Mouse (Mus musculus) cerebellum, adult 9-10 months (tissue): Measurements from ENCODE around the gene Ror2.

ENCODE experiments used
- DNase-seq: peaks from one replicate; pipeline ENCODE4 v3.0.0; 2022

The Ror2 gene

DNA sequence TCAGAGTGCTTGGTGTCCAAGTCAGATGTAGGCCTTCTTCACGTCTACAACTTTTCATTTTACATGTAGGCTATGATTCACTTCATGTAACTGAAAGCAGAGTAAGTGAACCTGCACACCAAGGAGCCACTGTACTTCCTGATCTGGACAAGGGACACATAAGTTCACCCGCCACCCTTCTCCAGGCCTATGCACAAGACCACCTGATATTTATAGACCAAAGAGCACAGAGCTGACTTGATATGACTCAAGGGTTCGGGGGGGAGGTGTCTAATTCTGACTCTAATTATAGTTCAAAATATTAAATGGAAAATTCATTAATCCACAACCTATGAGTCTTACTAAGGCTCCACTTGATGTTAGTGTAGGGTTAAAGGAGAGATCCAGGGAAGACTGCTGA is 14.3 kb downstream of the Ror2 start:
- no peak for DNase-seq

DNA sequence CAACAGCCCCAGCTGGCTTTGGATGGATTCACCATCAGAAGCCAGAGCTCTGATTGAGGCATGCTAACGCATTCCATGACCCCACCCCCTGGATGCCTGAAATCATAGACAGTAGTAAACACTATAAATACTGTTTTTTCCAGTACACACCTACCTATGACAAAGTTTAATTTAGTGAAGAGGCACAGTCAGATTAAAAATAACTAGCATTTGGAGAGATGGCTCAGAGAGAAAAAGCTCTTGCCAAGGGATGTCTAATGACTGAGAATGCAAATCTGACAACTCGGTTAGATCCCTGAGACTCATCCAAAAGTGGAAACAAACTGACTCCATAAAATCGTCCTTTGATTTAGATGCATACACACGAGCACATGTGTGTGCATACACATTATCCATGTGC is 15.4 kb downstream of the Ror2 start:
- no peak for DNase-seq

DNA sequence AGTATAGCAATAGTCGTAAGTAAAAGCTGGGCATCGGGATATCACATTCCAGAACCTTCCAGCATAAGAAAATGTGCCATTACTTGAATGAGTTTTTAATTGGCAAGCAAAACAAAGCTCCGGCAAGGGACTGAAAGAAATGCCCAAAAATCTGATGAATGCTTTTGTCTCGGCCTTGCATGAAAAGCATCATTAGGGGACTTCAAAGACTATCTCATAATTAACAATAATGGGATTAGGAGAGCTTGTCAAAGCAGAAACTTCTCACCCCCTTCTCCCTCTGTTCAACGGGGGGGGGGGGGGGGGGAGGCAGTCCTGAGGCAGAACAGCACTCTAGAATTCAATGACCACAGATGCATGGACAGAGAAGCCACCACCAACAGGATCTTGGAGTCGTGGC is 17.4 kb downstream of the Ror2 start:
- no peak for DNase-seq

DNA sequence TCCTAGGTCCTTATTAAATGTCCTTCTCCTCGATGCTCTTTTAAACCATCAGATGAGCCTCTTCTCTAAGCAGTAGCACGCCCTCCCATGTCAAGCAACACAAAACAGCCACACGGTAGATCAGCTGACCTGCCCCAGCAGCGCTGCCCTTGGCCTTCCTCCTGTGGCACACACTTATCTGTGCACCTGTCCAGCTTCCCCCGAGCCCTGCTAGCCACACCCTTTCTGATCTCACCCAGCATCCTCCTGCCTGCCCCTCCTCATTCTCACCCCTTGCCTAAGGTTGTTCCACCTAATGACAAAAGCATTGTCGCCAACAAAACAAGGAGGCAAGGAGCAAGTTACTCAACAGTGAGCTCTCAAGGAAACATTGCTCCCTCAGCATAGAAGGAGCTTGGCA is 18.1 kb downstream of the Ror2 start:
- no peak for DNase-seq

DNA sequence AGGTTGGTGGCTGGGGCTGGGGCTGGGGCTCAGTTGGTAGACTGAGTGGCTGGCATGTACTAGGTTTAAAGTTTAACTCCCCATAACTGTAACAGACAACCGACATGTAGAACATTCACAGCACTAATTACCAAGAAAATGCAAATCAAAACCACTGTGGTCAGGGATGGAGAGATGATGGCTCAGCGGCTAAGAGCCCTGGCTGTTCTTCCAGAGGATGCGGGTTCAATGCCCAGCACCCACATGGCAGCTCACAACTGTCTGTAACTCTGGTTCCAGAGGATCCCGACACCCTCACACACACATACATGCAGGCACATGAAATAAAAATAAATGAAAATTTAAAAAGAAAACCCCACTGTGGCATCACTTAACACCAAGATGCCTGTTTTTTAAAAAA is 18.8 kb downstream of the Ror2 start:
- DNase-seq: no peak

DNA sequence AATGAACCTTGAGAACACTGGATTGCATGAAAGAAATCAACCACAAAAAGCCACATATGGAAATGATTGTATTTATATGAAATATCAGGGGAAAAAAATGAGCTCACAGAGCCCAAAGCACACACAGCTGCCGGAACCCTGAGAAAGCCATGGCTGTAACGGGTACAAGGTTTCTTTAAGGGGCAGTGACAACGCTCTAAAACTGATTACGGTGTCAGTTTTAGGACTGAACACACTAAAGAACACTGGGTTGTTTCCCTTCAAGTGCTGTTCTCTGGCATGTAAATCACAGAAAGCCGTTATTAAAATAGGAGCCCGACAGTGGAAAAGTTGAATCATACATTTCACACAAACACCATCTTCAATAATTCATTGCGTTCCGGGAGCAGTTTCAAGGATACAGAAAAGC is 19.4 kb downstream of the Ror2 start:
- DNase-seq: no peak

DNA sequence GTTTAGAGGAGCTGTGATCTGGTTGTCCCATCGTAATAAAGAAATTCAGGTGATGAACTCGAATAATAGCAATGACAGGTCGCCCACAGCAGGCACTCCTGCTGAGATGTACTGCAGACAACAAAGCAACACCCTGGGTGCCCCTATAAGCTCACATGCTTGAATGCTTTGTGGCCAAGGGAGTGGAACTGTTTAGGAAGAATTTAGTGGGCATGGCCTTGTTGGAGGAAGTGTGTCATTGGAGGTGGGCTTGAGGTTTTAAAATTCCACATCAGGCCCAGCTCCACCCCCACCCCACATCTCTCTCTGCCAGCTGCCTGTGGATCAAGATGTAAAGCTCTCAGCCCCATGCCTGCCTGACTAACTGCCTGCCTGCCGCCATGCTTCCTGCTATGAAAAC is 21.0 kb downstream of the Ror2 start:
- DNase-seq: no peak

DNA sequence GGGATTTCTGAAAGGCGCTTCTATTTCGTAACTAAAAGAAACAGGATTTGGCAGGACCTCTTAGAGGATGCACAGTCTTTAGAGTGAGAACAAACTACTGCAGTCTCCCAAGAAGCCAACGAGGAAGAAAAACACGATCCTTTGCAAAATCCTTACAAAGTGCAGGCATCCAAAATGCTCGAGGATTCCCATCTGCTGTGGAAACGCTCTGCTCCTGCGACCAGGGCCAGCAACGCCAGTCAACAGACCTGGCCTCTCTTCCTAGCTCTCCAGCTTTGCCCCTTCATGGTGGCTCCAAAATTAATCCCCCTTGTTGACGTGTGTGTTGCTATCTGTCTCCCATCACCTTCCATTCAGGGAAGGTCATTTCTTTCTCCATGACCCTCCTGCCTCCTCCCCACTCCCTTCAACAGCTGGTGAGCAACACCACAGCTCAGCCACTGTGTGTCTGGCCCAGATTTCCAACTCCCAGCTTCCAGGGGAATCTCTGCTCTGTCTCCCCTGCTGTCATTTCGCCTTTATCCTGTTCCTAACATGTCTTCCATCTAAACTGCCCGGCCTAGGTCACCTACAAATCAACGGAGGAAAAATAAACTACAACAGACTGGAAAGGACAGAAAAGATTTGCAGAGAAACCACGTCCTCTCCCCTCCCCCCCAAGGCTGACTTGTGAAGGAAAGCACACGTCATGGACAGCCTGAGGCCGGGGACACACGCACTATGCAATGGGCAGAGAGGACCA is 23.2 kb downstream of the Ror2 start:
- no peak for DNase-seq

DNA sequence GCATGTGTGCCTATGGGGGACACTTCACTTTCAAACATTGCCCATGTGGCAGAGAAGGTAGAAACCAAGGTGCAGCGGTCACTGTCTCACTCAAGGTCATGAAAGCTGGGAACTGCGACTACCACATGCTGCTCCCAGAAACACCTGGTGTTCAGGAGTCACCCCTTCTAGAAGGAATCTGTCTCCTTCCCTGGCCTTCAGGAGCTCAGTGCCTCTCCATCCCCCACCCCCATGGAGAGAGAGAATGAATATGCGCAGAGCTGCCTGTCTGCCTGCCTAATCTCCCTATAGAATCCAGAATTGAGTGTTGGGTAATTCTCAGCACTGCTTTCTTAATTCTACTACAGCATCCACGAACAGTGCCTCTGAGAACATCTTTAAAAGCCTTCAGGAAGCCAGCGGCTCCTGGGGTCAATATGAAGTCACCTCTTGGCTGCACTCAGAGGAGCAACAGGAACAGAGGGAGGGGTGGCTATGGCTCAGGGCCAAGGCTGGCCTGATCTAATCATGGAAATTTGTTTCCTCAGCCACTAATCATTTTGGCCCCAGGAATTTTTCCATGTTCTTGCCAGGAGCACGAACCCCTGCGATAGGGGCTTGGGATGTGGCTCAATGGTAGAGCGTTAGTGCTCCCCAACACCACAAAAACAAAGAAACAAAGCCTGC is 24.7 kb downstream of the Ror2 start:
- no peak for DNase-seq

DNA sequence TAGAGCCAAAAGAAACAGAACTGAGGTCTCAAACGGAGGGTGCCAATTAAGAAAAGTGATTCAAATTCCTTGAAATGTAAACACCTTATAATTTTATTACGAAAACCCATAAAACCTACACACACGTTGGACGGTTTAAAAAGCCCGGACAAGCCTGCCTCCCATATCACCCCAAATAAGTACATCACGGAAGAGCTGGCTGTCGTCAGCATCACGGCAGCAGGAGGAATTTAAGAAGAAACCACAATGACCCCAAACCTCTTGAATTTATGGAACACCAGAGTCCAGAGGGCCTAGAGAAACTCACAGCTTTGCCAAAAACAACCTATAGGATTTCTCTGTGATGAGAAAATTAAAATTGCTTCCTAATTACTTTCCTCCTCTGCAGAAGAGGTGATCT is 27.0 kb downstream of the Ror2 start:
- DNase-seq: no peak

DNA sequence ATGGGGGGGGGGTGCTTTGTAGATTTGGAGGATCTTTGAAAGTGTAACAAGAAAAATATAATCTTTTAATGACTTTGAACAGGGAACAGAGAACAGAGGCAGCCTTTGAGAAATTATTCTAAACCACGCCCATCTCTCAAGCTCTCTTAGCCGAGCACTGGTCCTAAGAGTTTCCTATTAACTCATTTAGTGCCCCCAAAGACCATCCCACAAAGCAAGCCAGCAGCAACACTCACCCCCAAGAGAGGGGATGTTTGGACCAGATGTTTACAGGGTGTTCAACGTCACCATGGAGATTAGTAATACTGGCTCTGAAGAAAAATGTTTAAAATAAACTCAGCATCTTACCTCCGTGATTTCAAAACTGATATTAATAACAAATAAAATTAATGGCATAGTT is 27.4 kb downstream of the Ror2 start:
- DNase-seq: no peak

DNA sequence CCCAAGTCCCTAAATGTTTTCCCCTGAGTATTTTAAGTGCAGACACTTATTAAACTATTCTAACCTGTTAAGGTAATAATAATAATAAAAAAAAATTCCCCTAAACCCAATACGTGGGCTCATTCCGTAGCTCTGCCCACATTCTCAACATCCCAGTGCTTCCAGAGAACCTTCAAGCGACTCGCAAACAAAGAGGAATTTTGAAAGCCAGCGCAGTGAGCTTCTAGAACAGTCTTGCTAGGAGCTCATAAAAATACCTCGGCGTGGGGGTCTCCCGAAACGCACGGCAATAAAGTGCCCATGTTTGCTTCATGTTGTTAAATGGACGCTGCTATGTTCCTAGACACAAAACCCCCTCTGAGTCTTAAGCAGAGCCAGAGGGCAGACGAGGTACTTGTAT is 32.7 kb downstream of the Ror2 start:
- no peak for DNase-seq

DNA sequence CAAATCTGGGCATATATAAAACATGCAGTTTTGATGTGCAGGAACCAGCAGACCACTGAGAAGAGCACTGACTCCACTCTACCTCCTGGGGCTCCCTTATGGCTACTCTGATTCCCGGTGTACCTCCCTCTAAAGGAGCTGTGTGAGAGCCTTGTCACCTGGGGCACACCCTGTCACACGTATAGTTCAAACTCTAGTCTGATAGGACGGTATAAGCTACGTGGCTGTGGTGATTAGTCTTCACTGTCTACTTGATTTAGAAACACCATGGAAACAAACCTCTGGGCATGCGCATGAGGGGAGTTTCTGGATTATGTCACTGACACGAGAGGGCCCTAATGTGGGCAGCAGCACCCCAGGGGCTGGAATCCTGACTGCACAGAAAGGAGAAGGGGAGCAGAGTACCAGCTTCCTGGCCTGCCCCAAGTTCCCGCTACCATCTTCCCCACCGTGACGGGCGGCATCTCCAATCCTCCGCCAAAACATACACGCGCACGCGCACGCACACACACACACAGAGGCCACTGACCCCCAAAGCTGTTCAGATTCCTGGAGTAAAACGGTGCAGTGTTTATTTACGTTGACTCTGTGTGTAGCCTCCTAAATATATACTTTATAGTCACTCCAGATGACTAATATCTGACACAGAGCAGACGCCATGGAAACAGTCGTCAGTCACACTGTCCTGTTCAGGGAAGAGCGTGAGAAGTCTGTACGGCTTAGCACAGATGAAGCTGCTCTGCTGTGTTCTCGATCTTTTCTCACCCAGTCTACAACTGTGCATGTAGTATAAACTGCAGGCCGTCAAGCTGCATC is 37.1 kb downstream of the Ror2 start:
- no peak for DNase-seq

DNA sequence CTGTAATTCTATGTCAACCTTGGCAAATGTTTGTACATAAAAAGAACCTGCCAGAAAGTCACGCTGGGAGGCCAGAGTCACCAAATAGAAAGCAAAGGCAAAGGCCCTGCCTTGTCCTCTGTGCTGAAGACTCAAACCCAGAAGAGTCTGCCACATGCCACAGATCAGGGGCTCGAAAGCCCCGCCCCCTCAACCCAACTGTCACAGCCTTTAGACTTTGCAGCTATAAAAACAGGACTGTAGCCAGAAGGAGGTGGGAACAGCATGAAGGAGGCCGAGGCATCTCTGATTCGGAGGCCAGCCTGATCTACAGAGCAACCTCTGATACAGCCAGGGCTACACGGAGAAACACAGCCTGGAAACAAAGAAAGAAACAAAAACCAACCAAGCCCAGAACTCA is 37.8 kb downstream of the Ror2 start:
- no peak for DNase-seq

DNA sequence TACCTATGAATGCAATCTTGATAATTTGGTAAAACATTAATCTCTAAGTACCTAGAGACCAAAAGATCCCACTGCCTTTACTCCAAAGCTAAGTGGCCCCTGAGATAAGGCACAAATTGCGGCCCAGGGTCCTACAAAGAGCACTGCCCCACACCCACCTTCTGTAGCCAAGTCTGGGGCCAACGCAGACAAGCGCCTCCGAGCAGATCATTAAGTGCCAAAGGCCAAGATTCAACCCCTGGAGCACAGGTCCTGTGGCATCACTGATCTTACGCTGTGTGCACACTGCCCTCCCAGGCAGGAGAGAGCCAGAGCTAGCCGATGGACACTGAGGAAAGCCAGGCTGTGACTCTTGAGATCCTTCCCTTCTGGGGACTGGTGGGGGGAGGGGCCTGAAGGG is 38.7 kb downstream of the Ror2 start:
- DNase-seq: no peak

DNA sequence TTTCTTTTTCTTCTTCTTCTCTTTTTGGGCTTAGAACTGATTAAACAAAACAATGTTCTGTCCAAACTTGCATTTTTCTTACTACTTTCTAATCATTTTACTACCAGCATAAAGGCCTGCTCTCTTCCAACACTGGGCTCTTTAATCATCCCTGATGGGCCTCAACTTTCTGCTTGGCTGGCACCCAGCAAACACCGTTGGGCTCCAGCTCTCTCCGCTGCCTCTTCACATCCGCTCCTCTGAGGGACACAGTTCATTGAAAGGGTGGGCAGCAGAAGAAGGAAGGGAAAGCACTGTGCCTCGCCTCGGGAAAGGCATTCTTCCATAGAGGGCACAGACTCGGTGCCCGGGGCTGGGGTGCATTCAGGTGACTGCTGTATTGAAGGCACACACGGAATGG is 41.8 kb downstream of the Ror2 start:
- DNase-seq: no peak

DNA sequence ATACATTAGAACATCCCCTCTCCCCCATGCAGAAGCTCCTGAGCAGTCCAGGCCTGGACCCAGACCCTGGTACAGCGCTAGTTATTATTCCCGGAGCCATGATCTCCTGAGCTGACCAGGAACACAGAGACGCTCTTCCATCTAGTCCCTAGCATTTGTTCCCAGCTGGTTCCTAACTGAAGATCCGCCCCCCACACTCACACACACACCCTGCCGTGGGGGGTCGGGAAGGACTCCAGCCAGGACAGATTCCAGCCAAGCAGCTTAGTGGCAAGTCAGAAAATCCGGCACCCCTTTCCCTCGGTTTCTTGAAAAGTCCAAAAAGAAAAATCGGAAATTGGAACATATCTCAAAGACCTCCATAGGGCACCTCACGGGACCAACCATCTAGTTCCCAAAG is 48.5 kb downstream of the Ror2 start:
- DNase-seq: no peak

DNA sequence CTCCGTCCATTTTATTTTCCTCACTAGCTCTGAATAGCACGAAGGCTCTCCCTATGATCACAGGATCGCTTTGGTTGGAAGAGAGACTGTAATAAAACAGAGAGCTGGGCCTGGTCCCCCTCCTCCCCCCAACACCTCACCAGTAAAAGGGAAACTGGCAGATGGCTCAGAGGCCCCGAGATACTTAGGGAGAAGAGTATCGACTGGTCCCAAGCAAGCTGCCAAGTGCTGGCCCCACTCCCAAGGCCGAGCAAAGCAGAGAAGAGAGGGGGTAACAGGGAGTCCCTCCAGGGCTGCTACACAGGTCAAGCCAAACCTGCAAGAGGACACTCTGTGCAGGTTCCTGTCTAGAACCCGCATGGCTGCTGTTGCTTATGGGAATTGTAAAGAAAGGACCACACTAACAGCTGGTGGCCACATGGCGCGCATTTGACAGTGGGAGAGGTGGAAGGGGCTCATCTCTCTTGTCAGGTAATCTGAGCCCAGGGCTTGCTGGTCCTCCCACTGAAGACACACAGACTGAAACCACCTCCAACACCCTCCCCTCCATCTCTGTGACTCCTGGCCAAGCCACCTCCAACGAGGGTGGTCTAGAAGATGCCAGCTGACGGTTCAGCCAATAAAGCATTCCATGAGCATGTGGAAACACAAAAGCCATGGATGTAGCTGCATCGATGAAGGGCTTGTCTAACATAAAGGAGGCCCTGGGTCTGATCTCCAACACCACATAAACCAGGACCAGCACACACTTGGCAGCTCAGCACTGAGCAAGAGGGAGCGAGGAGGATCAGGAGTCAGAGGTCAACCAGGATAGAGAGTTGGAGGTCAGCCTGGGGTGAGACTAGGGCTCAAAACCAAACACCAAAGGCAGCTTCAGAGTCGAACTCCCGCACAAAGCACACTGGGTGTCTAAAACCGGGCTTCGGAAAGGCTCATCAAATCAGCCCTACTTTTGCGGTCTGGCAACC is 49.2 kb downstream of the Ror2 start:
- no peak for DNase-seq

DNA sequence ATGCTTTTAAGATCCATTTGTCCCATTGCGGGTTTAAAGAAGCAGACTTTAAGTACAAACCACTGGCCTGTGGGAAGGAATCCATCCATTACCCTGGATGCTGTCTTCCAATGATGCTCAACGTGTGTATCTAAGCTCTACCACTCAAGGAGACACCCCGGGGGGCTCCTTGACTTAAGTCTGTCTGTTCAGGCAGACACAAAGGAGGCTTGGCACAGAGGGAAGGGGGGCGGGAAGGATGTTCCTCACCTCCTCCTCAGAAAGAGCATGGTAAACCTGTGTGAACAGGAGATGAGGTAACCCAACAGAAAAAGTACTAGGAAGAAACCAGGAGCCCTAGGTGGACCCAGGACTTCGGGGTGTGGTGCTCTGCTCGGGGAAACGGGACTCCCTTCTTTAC is 50.0 kb downstream of the Ror2 start:
- DNase-seq: no peak

DNA sequence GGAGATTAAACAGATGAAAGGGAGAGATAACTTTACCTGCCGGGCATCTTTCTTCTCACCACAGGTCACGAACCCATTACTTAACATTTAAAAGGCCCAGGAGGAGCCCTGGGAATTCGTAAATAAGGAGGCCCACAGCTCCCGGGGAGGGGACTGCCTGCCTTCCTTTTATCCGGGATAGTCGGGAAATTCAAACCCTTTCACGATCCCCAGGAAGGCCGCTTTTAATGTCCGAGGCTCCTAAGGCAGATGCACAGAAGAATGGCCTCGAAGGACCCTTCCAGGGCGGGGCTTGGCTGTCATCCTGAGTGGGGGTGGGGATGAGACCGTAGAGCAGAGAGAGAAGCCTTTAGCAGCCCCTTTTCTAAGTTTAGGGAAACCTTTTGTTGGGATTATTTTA is 51.1 kb downstream of the Ror2 start:
- no peak for DNase-seq

DNA sequence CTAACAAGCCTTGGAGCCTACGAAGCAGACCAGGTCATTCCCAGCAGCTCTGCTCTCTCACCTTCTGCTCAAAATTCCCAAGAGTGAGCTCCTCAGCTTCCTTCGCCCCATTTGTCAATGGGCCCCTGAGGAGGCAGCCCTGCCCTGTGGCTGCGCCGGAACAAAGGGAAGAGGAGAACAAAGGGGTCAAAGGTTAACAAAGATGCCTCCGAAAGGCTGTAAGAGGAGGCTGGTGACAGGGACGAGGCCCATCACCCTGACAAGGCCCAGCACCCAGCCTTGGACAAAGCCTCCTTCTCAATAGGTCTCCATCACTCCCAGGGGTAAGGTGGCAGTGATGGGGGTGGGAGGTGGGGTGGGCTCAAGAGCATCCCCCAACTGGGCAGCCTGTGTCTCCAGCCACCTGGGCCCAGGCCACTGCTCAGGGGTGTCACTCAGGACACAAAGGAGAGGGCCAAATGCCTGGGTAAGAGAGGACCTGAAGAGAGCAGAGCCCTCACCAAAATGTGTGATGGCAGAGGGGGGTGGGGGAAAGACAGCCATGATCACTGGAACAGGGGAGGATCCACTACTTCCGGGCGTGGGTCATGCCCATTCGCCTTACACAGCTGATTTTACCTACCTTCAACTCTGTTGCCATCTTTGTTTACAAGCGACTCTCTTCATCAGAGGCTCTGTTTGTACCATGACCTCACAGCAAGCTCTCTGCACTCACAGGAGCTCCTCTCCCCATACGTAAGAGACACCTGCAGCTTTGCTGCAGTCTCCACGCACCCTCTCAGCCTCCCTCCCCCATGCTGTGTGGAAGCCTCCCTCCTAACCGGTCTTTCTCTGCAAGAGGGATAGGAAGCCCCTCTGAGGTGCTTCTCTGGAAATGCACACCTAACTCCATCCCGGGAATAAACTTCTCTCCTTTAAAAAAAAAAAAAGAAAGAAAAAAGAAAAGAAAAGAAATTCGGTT is 51.8 kb downstream of the Ror2 start:
- no peak for DNase-seq

DNA sequence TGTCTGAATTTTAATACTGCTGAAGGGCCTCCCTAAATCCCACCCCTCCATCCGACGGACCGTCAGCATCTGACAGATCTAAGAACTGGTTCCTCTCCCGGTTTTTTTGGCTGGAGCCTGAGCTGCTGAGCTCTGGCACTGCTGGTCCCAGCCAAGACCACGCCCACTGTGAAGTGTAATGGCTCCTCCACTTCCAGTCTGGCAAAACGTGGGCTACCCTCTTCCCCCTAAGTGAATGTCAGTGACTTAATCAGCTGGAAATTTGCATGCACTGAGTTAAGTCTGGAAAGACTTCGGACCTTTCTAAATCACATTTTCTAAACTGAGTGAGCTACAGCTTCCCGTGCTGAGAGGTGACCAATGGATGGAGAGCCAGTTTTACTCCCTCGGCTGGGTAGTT is 52.5 kb downstream of the Ror2 start:
- peak; percentile 1 for DNase-seq
